Comparison of ENCODE assay signal across 8 mouse cellular contexts in genomic region chr6:115675508-115676336, GRCm38 (mm10). TPM values are rescaled to one million over a fixed set of nuclear protein-coding genes. Genes with fewer than 3 reads are reported as not detected.
DNase-seq lines count a peak whose midpoint lies in the region; ATAC-seq lines count a peak whose summit lies in the region.

No protein-coding gene starts in this region.

- 0% methylated on average over 53 of the region's 53 CpGs for WGBS in hindbrain, embryonic 12.5 days

- H3K4me2 ChIP-seq in hindbrain, embryonic 12.5 days (replicated peaks): peak overlapping the region; percentile 71

- H3K9ac ChIP-seq in hindbrain, embryonic 12.5 days: peak overlapping the region; percentile 99

- H3K27ac ChIP-seq in hindbrain, embryonic 12.5 days: peak overlapping the region; percentile 99

- peak; percentile 75 for DNase-seq in R1 (ENCODE audit: low read depth, low spot score)
- peak; percentile 83 to 85 for DNase-seq in cerebellum, postnatal 14 days
- DNase-seq in frontal cortex, postnatal 25 days (ENCODE audit: low spot score in 2 of 2): peak; percentile 40 to 43
- peak; percentile 64 to 73 for DNase-seq in layer of hippocampus, postnatal 36 days
- peak; percentile 79 for DNase-seq in lung, postnatal 14 days
- DNase-seq in retina, embryonic 14.5 days (ENCODE audit: low spot score): peak; percentile 45
- peak; percentile 71 for DNase-seq in urinary bladder, adult 2 months (ENCODE audit: low spot score)

- no peaks in the 10 kb centered on the region for H3K36me3 ChIP-seq in hindbrain, embryonic 12.5 days

- peak overlapping the region; percentile 83 for H3K4me3 ChIP-seq in hindbrain, embryonic 12.5 days

- no peaks in the 10 kb centered on the region for H3K9me3 ChIP-seq in hindbrain, embryonic 12.5 days (replicated peaks)

- no peaks in the 10 kb centered on the region for H3K27me3 ChIP-seq in hindbrain, embryonic 12.5 days

- peak; percentile 62 for ATAC-seq in hindbrain, embryonic 12.5 days (ENCODE audit: low FRiP score)

- peaks cover 20% of the 10 kb centered on the region for H3K4me1 ChIP-seq in hindbrain, embryonic 12.5 days

RNA-seq across cellular contexts. Expression of gene Raf1, which starts 0.7 kb away (rescaled TPM):
- 159 TPM in 2 replicates for polyA plus RNA-seq in hindbrain, embryonic 12.5 days (2016; fragmentation: Nextera tagmentation; extraction: Ambion mirVana)
- 10 to 100 TPM; 85.9 to 99.4 TPM for total RNA-seq in layer of hippocampus, postnatal 36 days (2021)
- polyA plus RNA-seq in urinary bladder, adult 2 months (2012; rRNA removed): 107 and 120 TPM in 2 replicates

Comparison
In these comparisons a context has a peak if more than half of its experiments do, and no peak if none do; other contexts are left out.
1. Peak in every context shown above with its lines: DNase-seq, ATAC-seq, H3K4me3 ChIP-seq and H3K27ac ChIP-seq.